Mouse (Mus musculus) fibroblast of lung, adult 2 months (primary cell): Measurements from ENCODE around the gene Retreg1.

Experiments used
- DNase-seq: peaks from one replicate; pipeline ENCODE4 v3.0.0-alpha.2; 2011; ENCODE audit warnings: low read depth

Retreg1 gene

DNA sequence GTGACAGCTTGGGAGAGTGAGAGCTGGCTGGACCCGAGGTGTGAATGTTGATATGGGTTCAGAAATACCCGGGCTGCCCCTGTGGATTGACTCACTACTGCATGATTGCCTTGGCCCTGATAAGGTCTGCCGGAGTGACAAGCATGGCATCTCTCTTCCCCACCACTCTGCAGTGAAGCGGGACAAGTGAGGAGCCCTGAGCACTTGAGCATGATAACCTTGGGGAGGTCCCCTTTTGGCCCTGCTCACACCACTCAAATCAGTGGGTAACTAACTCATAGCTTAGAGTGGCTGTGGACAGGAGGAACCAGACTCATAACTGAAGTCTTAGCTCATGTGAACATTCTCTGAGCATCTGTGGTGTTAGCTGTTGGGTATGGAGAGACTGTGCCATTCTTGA is 77.0 kb downstream of the Retreg1 start:
- no peak for DNase-seq

DNA sequence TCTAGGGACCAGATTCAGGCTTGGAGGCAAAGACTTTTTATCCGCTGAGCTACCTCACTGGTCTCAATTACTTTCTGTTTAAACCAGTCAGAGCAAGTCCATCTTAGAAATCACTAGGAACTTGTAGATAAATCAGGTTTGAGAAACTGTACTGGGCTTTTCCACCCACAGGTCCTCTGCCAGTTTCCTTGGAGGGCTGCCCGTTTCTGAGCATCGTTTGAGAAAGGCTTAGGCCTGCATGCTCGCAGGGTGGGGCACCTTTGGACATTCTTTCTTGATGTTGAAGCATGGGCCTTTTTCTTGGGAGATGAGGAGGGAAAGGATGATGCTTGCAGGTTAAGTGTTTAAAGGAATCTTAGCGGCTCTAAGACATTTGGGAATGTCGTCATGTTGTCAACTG is 77.9 kb downstream of the Retreg1 start:
- DNase-seq = no peak

DNA sequence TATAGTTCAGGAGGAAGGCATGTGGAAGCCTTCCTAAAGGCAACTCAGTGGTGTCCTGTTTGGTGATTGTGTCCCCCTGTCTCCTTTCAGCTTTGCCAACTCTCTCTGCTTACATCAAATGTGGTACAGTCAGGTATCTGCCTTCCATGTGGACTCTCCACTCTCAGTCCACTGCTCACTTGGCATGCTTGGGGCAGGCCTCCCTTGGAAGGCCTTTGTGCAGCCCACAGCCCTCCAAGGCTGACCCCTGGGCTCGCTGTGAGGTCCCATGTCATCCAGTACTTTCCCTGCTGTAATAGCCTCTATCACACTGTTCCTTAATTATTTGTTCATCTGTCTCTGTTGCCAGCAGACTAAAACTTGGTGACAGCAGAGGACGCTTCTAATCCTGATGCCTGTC is 79.0 kb downstream of the Retreg1 start:
- DNase-seq = no peak

DNA sequence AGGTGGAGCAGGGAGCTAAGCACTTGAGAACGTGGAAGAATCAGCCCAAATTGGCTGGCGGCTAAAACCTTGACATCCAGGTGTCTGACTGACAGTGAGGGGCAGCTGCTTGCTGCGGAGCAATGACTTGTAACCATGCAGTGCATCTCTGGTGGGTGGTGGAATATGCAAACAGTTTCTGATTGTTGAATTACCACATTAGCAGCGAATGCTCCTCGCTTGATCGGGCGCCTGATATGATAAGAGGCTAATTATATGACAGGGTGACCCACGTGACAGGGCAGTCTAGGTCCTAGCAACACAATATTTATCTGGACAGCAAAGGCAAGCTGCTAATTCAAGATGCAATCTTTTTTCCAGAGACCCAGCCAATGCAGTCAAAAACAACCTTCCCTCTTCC is 80.9 kb downstream of the Retreg1 start:
- DNase-seq = no peak

DNA sequence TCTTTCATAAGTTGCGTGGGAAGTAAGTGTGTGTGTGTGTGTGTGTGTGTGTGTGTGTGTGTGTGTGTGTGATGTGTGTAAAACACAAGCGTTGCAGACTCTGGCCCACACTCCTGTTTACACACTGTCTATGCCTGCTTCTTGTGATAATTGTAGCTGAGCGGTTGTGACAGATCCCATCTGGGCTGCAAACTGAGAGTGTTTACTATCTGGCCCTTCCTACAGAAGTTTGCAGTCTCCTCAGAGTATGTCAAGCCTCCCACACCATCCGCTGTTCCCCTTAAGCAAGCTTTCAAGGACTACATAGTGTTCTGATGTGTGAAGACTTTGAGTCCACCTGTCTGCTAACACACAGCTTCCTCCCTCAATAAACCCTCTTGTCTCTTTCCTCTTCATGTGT is 83.2 kb downstream of the Retreg1 start:
- no peak for DNase-seq

DNA sequence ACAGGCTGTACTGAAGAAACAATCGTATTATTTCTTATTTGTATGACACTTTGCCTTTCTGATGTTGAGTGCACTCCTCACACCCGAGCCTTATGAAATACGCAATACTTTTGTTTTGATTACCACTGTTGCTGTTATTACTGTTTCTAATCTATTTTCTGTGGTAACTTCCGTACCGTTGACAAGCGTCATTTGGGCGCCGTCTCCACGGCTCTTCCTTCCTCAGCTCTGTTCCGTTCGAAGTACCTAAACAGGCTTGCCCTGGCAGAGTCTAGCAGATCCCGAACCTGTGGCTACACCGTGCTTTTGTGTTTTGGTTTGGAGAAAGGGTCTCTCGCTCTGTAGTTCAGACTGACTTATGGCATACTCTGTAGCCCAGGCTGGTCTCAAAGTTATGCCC is 84.1 kb downstream of the Retreg1 start:
- no peak for DNase-seq

DNA sequence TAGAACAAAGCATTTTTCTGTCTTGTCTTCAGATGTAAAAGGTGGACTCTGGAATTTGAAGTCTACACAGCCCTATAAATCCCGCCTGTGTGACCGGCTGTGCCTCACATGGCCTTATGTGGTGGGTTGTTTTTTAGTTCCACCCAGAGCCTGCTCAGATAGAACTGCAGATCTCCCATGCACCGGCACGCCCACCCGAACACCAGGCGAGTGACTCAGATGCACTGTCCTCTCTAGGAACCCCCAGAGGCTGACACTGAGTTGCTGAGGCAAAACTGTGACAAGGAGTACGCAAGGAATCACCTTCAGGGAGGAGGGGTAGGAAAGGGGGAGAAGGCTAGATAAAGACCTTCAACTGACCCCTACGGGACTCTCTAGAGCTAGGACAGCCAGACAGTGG is 85.0 kb downstream of the Retreg1 start:
- DNase-seq = no peak

DNA sequence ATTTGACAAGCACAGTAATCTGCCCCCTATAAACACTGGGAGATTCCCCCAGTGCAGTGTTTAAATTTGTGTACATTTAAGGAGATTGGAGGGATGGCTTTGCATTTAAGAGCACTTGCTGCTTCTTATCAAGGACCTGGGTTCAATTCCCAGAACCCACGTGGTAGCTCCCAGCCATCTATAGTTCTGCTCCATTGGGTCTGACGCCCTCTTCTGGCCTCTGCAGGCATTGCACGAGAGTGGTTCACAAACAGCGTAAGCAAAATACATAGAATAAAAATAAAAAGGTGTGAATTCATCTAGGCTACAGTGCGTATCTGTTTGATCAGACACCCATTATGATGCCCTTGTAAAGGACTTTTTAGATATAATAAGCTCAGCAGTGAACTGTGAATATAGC is 85.9 kb downstream of the Retreg1 start:
- DNase-seq = no peak

DNA sequence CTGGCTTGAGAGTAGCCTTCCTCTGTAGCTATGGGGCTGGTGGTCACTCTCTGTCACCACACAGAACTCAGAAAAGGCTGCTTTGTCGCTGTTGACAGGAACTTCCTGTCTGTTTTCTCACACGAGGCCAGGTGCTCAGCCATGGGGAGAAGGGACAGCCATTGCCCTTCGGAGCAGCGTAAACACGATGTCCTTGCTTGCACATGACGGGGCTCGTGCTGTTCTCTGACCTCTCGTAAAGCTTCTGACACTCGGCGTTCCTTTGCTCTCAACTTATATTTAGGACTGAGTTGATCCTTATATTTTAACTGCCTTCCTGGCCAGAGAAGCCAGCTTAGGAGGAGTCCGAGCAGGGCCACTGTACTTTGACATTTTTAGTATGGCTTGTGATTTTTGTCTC is 86.5 kb downstream of the Retreg1 start:
- no peak for DNase-seq

DNA sequence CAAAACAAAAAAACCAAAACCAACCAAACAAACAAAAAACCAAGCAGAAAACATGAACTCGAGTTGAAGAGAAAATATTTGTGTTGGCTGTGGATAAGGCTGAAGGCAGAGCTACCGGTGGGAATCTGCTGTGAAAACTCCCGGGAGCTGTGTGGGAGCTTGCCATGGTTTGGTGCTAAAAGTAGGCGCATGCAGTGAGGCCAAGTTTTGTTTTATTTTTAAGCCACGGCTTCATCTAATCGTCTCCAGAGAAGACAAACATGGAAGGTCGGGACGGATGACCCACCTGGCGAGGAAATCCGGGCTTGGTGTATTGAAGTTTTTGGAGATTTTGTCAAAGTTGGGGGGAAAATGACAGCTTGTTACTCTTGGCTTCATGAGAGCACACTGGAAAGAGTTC is 87.0 kb downstream of the Retreg1 start:
- peak; percentile 45 for DNase-seq

DNA sequence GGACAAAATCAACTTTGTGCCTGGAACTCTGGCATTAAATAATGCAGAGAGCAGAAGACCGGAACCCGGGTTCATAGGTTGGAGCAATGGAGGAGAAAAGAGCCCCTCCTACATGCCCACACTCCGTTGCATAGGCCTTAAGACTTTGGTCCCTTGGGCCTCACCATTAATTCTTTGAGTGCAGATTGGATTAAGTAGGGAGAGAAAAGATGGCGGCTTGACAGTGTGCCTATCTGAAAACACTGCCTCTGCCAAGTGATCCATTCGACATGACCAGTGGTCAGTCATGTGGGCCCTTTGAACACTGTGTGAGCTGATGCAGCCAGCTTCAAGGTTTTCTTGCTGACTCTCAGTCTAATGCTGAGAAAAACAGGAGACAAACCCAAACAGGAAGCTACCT is 87.7 kb downstream of the Retreg1 start:
- DNase-seq = no peak

DNA sequence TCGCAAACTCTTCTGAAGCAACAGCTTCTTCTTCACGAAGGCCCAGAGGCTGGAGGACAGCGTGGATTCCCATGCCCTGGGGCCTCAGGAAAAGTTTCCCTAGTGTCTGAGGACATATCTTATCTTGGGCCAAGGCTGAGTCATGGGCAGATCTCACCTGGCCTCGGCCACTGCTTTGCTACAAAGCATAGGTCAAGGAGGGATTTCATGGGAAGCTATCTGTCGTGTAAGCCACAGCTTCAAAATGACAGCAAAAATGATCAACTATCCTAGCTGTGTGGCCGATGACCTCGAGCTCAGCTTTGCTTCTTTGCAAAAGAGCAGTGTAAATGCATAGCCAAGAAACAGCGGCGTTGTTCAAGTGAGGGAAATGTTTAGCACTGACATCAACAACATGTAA is 89.5 kb downstream of the Retreg1 start:
- DNase-seq = no peak

DNA sequence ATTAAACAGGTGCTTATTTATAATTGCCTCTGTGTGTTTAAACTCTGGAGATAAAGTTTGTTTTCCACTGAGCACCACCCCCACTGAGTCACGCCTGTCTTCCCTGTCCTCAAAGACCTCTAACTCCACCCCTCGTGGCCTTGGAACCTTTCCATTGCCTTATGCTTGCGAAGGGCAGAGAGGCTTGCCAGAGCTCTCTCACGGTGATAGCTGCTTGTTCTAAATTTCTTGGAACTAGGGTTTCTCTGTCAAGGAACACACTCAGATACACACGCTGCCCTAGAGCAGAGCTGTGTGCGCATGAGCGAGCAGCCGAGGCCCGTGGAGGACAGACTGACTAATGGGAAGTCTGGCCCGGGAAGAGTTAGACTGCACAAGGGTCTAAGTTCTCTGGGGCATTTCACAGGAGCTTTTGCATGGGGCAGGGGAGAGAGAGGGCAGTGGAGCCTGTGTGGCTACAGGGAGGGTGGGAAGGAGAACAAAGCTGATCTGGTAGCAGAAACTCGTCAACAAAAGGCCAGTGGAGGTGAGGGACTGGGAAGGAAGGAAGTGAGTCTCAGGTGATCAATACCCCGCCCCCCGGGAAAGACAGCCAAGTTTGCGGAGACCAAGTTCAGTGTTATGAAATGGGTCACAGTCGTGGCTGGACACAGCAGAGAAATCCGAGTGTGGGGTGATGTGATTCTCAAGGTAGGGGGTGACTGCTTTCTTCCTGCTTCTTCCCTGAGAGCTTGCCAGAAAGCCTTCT is 90.1 kb downstream of the Retreg1 start:
- DNase-seq = peak; percentile 74

DNA sequence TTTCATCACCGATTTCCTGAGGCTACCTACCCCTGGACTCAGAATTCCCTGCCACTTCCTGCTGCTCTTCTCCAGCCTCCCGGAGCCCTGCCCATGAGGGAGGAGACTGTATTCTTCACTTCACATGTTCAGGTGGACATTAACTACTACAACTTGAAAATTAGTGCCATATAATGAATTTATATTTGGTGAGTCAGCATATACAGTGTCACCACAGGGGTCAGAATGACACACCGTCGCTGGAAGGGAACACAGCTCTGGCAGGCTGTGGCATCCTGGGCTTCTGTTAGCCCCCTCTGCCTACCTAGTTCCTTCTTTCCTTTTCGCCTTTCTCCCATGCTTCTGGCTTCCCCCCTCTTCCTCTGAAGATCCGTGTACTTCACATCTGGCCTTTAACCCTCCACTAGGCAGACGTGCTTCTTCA is 90.7 kb downstream of the Retreg1 start:
- DNase-seq = no peak

DNA sequence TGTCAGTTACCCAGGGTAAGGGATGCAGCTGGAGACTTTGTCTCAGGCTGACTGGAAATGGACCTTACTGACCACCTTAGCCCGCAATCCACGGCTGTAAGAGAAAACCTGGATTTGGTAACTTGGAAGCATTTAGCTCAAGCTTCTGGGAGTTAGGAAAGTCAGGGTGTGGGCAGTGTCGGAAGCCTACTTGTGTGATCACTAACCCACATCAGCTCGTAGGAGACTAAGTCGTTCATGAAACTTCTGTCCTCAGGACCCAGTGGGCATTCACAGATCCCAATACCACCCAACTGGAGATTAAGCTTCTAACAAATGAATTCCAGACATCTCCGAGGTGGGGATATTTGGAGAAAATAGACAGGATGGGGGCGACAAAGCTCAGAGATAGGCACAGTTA is 91.4 kb downstream of the Retreg1 start:
- DNase-seq = no peak

DNA sequence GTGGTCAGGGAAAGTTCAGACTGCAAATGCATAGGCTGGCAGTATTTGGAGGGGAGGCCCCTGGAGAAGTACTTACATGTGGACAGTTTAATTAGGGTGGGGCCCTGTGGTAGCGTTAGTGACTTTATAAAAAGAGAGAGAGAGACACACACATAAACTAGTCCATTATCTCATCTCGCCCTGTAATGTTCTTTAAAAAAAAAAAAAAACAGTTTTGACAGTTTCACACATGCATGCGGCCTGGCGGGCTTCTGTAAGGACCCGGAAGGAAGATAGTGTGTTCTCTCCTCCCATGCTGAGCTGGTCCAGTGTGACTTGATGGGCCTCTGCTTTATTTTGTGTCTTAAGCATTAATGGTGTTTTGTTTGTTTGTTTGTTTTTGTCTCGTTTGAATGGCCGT is 95.5 kb downstream of the Retreg1 start:
- DNase-seq = no peak

DNA sequence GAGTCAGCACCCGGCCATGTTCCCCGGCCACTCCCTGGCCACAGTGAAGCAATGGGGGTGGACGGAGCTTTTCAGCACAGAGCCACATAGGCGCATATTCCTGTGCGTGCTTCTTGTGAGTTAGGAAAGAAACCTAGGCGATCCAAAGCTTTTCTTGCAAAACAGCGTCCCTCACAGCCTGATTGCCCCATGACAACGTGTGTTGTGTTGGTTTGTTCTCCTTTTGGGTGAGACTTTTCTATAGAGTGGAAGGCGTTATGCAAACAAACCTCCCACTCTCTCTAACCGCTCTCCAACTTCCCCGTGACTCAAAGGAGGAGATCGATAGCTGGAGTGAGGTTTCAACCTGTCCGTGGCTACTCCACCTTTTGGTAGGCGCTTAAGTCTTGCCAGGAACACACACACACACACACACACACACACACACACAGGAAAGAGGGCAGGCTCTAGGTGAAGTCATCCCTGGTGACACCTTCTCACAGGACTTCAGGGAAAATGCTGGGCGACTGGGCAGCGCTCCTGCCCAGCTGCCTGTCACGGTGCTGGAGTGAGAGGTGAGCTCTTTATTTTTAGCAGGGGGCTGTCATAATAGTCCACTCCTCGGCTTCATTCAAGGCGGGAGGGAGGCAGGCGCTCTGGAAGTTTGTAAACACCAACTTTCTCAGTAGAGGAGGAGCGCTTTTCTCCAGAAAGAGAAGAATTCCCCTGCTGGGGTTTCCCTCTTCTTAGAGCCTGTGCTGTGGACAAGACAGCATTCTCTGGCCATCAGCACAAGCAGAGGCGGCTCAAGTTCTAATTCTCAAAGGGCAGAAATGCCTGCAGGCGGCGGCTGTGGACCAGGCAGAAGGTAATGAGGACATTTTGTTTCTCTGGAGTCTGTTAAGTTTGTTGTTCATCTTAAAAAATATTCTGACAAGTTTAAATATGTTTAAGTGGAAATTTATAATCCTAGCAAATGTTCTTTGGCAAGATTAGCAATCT is 97.7 kb downstream of the Retreg1 start:
- DNase-seq = peak; percentile 17

DNA sequence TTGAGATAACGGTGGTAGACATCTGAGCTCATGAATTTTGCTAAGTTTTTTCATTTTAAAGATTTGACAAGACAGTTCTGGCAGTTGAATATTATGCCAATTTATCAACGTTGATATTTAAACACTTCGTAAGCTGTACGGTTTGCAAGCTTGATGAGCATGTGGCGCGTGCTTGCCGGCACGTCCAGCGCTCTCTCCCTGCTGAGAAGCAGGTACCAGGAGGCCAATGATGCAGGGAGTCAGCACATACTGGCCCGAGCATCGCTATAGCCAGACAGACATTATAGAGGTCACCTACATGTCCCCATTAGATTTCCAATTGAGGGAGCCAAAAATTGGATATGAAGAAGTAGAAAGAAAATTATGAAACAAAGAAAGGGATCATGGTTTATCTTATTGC is 98.5 kb downstream of the Retreg1 start:
- DNase-seq = no peak

DNA sequence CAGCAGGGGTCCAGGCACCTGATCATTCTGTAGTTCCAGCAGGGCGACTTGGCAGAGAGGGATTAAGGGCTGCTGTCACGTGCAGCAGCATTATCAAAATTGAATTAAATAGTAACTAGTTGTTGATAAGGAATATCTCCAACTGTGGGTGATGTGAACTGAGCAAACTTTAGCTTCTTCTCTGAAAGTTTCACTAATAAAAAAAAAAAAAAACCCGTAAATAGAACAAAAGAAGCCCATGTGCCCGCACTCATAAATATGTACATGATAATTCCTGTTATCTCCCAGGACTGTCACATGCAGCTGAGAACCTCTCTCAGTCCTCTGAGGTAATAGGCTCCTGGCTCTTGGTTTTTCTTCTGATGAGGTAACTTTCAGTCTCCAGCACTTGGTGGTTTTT is 99.4 kb downstream of the Retreg1 start:
- no peak for DNase-seq

DNA sequence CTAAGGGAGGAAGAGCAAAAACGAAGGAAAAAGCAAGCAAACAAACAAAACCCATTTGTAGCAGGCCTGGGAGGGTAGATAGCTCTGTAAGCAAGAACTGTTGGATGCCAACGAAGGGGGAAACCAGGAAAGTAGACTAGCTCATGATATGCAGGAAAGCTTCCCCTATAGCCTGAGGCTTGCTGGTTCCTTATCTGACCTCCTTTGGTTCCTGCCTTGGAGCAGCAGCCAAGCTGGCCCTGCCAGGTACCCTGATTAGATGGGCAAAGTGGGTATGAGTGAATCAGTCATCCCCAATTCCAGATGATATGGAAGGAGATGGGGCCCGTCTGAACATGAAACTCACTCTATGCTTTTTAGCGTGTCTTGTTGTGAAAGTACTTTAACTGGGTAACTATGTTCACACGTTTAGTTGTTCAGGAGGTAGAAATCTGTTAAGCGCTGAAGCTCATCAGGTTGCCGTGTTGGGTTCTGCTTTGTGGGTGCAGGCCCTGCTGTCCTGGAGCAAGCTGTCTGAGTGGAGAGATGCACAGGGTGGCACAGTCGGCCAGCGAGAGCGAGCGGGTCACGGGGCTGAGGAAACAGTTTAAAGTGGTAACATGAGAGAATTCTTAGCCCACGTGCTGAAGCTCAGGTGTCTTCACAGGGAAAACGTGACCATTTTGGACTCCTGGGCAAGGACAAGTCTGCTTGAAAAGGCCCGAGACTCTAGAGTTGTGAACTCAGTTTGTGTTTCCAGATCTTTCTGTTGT is 100.6 kb downstream of the Retreg1 start:
- DNase-seq = no peak

DNA sequence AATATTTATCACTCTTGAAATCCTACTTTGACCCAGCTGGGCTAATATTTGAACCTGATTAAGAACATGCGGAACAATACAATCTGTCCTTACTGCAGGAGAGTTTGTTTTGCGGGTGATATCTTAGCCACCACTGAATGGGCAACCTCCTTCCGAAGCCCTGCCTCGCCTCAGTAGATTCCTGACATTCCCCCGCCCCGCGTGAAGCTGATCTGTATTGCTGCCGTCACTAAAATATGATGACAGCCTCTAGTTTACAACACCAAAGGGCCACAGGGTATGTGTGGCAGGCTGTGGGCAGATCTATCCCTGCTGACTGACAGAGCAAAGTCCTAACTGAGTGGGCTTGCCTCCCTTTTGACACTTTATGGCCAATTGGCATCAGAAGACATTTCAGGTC is 102.2 kb downstream of the Retreg1 start:
- no peak for DNase-seq

DNA sequence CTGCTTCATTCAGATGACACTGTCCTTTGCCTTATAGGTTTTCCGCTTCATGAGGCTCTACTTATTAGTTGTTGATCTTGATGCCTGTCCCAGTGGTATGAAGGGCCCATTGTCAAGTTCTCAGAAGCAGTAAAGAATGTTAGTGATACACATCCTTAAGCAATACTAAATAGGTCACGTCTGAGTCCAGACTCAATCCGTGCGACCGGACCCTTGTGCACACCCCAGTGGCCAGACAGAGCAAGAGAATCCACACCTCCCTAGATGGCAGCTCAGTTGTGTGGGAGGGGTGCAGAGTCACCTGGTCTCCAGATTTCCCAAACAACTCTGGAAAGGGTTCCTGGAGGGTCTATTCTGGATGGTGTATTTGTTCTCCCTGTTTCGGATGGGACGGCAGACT is 103.5 kb downstream of the Retreg1 start:
- no peak for DNase-seq

DNA sequence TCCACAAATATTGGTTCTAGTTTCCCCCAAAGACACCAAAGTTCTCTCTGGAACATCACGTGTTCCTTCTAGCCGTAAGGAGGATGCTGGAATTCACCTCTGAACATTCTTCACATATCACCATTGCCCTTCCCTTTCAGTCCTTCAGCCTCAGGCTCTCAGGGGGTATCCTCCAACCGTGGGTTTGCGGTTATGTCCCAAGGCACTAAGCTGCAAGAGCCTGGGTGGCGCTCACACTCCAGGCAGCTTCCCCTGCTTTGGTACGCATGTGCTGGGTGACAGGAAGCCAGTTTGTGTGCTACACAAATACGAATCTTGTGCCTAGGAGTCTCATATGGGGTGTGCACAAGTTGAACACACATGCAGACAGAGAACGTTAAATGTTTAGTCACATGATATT is 104.4 kb downstream of the Retreg1 start:
- DNase-seq = no peak
